Mouse (Mus musculus): Measurements from ENCODE around the gene Cpb2. TPM values are rescaled to one million over a fixed set of nuclear protein-coding genes. Genes with fewer than 3 reads are reported as not detected.
A peak's percentile ranks its signal among the peaks of the same experiment; 100 is the strongest.

Cpb2 gene
- total and polyA plus RNA-seq, 3 experiments: not detected

- peaks cover 11% of the 10 kb centered on the region for H3K4me1 ChIP-seq (ENCODE audit: insufficient read depth, low read depth, low read length)
- H3K9me3 ChIP-seq (replicated peaks): no peaks in the 10 kb centered on the region
- no peaks in the 10 kb centered on the region for H3K27me3 ChIP-seq (ENCODE audit: insufficient read depth, low read length)
- peak; percentile 75 for ATAC-seq (ENCODE audit: extremely low read depth, insufficient number of reproducible peaks, low FRiP score, poor library complexity, severe bottlenecking)
- H3K4me3 ChIP-seq (ENCODE audit: low read depth, low read length): no peak overlapping the region
- TF ChIP-seq GATA1 (IDR thresholded peaks at IDR 0.05; ENCODE audit: borderline replicate concordance, low read length): no peak
- no peak for TF ChIP-seq TAL1 (conservative IDR thresholded peaks at IDR 0.05; ENCODE audit: low read depth, low read length)
- no peak for TF ChIP-seq CTCF (IDR thresholded peaks at IDR 0.05; ENCODE audit: low read depth, low read length)
- no peak for TF ChIP-seq POLR2AphosphoS5 (IDR thresholded peaks at IDR 0.05; ENCODE audit: insufficient replicate concordance, low read depth, low read length)
- TF ChIP-seq GATA2 (IDR thresholded peaks at IDR 0.05; ENCODE audit: borderline replicate concordance, low read depth, low read length): no peak
- no peak for DNase-seq (ENCODE audit: low spot score)
- peaks cover 74% of the 10 kb centered on the region for H3K36me3 ChIP-seq (replicated peaks)
Observed at GRCm38 (mm10) chr14:75323354-75323753, 81.3 kb downstream of the Cpb2 start.

- no peaks in the 10 kb centered on the region for H3K9me3 ChIP-seq (replicated peaks)
- H3K36me3 ChIP-seq (replicated peaks): peaks cover 77% of the 10 kb centered on the region
- no peaks in the 10 kb centered on the region for H3K27me3 ChIP-seq (ENCODE audit: insufficient read depth, low read length)
- no peak overlapping the region for H3K4me3 ChIP-seq (ENCODE audit: low read depth, low read length)
- ATAC-seq (ENCODE audit: extremely low read depth, insufficient number of reproducible peaks, low FRiP score, poor library complexity, severe bottlenecking) (no peak), DNase-seq (ENCODE audit: low spot score) (no peak)
- H3K4me1 ChIP-seq (ENCODE audit: insufficient read depth, low read depth, low read length): peaks cover 4% of the 10 kb centered on the region
- no peak for TF ChIP-seq CTCF (IDR thresholded peaks at IDR 0.05; ENCODE audit: low read depth, low read length)
- no peak for TF ChIP-seq TAL1 (conservative IDR thresholded peaks at IDR 0.05; ENCODE audit: low read depth, low read length)
Observed at GRCm38 (mm10) chr14:75328062-75328461, 86.0 kb downstream of the Cpb2 start.

GRCm38 (mm10) chr14:75330621-75331020 is 88.5 kb downstream of the Cpb2 start:
- H3K4me1 ChIP-seq (ENCODE audit: insufficient read depth, low read depth, low read length): peaks cover 4% of the 10 kb centered on the region
- H3K36me3 ChIP-seq (replicated peaks): peaks cover 71% of the 10 kb centered on the region
- ATAC-seq (ENCODE audit: extremely low read depth, insufficient number of reproducible peaks, low FRiP score, poor library complexity, severe bottlenecking) (peak; percentile 34; the same call in 1 of the 2 replicates), DNase-seq (ENCODE audit: low spot score) (peak; percentile 31)
- H3K4me3 ChIP-seq (ENCODE audit: low read depth, low read length): no peak overlapping the region
- no peaks in the 10 kb centered on the region for H3K9me3 ChIP-seq (replicated peaks)
- no peak for TF ChIP-seq TAL1 (conservative IDR thresholded peaks at IDR 0.05; ENCODE audit: low read depth, low read length)
- TF ChIP-seq CTCF (IDR thresholded peaks at IDR 0.05; ENCODE audit: low read depth, low read length): peak; percentile 70
- H3K27me3 ChIP-seq (ENCODE audit: insufficient read depth, low read length): no peaks in the 10 kb centered on the region

Other genes starting within 250 kb of the Cpb2 start
- not detected in 2 replicates for gene Rubcnl, start 226.3 kb upstream of the Cpb2 start, total RNA-seq (2014; fragmentation: Nextera tagmentation)
- 0.05 TPM in 1 of 2 replicates, not detected in the other for gene Rubcnl, start 226.3 kb upstream of the Cpb2 start, total RNA-seq (2017)
- gene Rubcnl, start 226.3 kb upstream of the Cpb2 start, polyA plus RNA-seq (2012): not detected in 2 replicates
- not detected in 2 replicates for gene Lrrc63, start 111.4 kb upstream of the Cpb2 start, total RNA-seq (2014; fragmentation: Nextera tagmentation)
- not detected in 2 replicates for gene Lrrc63, start 111.4 kb upstream of the Cpb2 start, total RNA-seq (2017)
- not detected in 2 replicates for gene Lrrc63, start 111.4 kb upstream of the Cpb2 start, polyA plus RNA-seq (2012)
- gene Lcp1, start 111.2 kb upstream of the Cpb2 start, total RNA-seq (2014; fragmentation: Nextera tagmentation): 1.5 and 2.3 TPM in 2 replicates
- 21.1 and 23.4 TPM in 2 replicates for gene Lcp1, start 111.2 kb upstream of the Cpb2 start, total RNA-seq (2017)
- gene Lcp1, start 111.2 kb upstream of the Cpb2 start, polyA plus RNA-seq (2012): 0.33 and 0.55 TPM in 2 replicates
- gene Zc3h13, start 42.1 kb downstream of the Cpb2 start, total RNA-seq (2014; fragmentation: Nextera tagmentation): 29.1 and 47.4 TPM in 2 replicates
- gene Zc3h13, start 42.1 kb downstream of the Cpb2 start, total RNA-seq (2017): 17.3 TPM in 2 replicates
- 18.2 and 22.4 TPM in 2 replicates for gene Zc3h13, start 42.1 kb downstream of the Cpb2 start, polyA plus RNA-seq (2012)
- not detected in 2 replicates for gene Siah3, start 213.7 kb downstream of the Cpb2 start, total RNA-seq (2014; fragmentation: Nextera tagmentation)
- 0.11 TPM in 1 of 2 replicates, not detected in the other for gene Siah3, start 213.7 kb downstream of the Cpb2 start, total RNA-seq (2017)
- not detected in 2 replicates for gene Siah3, start 213.7 kb downstream of the Cpb2 start, polyA plus RNA-seq (2012)